Mouse (Mus musculus) adrenal gland (tissue): ENCODE measurements around the gene Mybpc2.

Experiments used
- intact Hi-C: fragments of 180-260 bp; cut with DNase I; formaldehyde crosslinking; loops from one replicate; pipeline ENCODE4 v1.15.1; 2025

Mybpc2 gene

GRCm38 (mm10) chr7:44487936-44488335, 36.5 kb downstream of the Mybpc2 start:
- intact Hi-C loops: loop anchor here (5.0 kb wide), 2 partner anchors 91 to 226 kb away; partner anchors contain the start of gene Gm15517

- intact Hi-C loops: loop anchor here (5.0 kb wide), 2 partner anchors 90 to 225 kb away; partner anchors contain the start of gene Gm15517
Measured at GRCm38 (mm10) chr7:44486927-44487575, 37.4 kb downstream of the Mybpc2 start.

GRCm38 (mm10) chr7:44485572-44486195, 38.8 kb downstream of the Mybpc2 start:
- intact Hi-C loops: loop anchor here (5.0 kb wide), 2 partner anchors 88 to 223 kb away; partner anchors contain the start of gene Gm15517

- intact Hi-C loops: loop anchor here (5.0 kb wide), 2 partner anchors 88 to 223 kb away; partner anchors contain the start of gene Gm15517
Measured at GRCm38 (mm10) chr7:44484841-44485571, 39.5 kb downstream of the Mybpc2 start.

- intact Hi-C loops: no loop called here
Measured at GRCm38 (mm10) chr7:44484109-44484508, 40.3 kb downstream of the Mybpc2 start.

- intact Hi-C loops: no loop called here
Measured at GRCm38 (mm10) chr7:44482836-44483435, 41.5 kb downstream of the Mybpc2 start.

GRCm38 (mm10) chr7:44475046-44475614, 49.3 kb downstream of the Mybpc2 start:
- intact Hi-C loops: no loop called here

GRCm38 (mm10) chr7:44474419-44474818, 50.0 kb downstream of the Mybpc2 start:
- intact Hi-C loops: no loop called here

GRCm38 (mm10) chr7:44472961-44473646, 51.4 kb downstream of the Mybpc2 start:
- intact Hi-C loops: no loop called here

- intact Hi-C loops: no loop called here
Measured at GRCm38 (mm10) chr7:44472558-44472885, 51.9 kb downstream of the Mybpc2 start.

- intact Hi-C loops: no loop called here
Measured at GRCm38 (mm10) chr7:44471880-44472557, 52.4 kb downstream of the Mybpc2 start.

- intact Hi-C loops: no loop called here
Measured at GRCm38 (mm10) chr7:44470696-44471612, 53.5 kb downstream of the Mybpc2 start.

GRCm38 (mm10) chr7:44469677-44470675, 54.5 kb downstream of the Mybpc2 start:
- intact Hi-C loops: loop anchor here (5.0 kb wide), 1 partner anchor 93 kb away; no protein-coding TSS in a partner anchor

- intact Hi-C loops: loop anchor here (5.0 kb wide), 1 partner anchor 91 kb away; no protein-coding TSS in a partner anchor
Measured at GRCm38 (mm10) chr7:44468644-44469285, 55.7 kb downstream of the Mybpc2 start.

GRCm38 (mm10) chr7:44467811-44468411, 56.5 kb downstream of the Mybpc2 start, which contains the start of gene Josd2:
Gene Josd2 (plus strand): TSS chr7:44467980.
- intact Hi-C loops: loop anchor here (5.0 kb wide), 1 partner anchor 91 kb away; no protein-coding TSS in a partner anchor

- intact Hi-C loops: loop anchor here (5.0 kb wide), 1 partner anchor 90 kb away; no protein-coding TSS in a partner anchor
Measured at GRCm38 (mm10) chr7:44466888-44467311, 57.6 kb downstream of the Mybpc2 start.
